Mouse (Mus musculus): Measurements from ENCODE around the gene Itgb6.

The Itgb6 gene

DNA sequence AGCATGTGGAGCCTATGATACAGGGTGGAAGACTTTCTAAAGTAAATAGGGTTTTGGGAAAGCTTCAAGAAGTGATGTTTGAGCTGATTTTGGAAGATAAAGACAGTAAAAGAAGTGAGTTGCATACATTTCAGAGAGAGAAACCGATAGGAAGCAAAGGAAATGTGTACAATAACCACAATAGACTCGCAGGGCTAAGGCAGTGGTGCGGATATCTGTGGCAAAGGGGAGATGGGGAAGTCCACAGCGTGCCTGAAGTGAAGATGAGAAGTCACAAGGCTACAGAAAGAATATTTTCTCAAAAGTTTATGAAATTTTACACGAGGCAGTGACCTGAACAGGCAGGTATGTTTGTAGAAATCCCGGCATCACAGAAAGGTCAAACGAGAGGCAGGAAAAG, 100.3 kb downstream of the Itgb6 start:
- no peak for DNase-seq (ENCODE audit: low read depth, low spot score)

DNA sequence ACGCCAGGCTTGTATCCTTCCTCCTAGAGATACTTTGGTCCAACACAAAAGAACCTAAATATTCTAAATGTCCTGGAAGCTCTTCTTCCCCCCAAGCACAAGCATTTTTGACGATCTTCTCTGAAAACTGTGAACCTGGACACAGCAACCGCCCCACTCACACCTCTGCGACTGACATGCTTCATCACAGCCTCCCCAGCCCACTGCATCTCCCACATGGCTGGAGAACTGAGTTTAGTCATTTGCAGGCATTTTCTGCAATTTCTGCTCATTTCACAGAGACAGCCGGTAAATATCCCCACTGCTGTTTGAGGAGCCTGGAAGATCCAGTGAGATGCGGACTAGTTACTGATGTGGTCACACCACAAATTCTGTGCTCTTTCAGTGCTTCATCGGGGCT, 107.7 kb downstream of the Itgb6 start:
- no peak for DNase-seq (ENCODE audit: low read depth, low spot score)

GRCm38 (mm10) chr2:60613857-60614228, 108.6 kb downstream of the Itgb6 start:
- DNase-seq (ENCODE audit: low read depth, low spot score), result no peak

DNA sequence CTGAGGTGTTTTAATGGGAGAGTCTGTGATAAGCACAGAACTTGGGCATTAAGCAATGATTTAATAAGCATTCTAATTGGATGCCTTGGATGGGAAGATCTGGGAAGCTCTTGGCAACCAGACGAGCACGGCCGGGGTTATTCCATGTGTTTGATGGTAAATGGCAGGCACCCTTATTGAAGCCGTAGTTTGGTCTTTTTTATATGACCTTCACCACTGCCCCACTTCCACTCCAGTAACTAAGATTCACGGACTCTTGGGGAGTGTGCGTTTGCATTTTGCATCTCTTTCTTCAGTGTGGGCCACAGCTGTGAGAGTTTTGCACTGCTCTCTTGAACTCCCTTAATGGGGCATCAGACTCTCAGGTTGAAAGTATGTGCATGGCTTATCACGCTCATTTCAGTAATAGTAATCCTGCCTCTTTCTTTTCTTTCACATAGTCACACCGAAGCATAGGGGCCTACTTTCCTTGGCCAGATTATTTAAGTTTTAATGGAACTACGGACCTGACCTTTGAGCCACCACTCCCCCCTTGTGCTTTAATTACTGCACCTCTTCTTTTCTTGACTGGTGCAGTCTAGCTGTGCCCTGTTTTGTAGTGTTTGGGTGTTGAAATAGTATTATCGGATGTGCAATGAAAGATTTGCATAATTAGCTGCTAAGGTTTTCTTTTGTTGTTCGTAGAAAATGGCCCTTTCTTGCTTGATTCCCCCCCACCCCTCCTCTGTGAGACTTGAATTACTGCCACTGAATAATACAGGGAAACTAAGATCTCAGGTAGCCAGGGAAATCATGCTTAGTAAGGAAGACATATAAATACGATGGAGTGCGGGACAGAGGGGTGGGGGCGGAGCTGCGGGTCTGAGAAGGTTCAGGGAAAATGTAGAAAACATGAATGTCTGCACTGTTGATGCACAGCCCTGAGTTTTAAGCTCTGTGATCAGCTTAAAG, 109.3 kb downstream of the Itgb6 start:
- DNase-seq (ENCODE audit: low read depth, low spot score), result no peak

DNA sequence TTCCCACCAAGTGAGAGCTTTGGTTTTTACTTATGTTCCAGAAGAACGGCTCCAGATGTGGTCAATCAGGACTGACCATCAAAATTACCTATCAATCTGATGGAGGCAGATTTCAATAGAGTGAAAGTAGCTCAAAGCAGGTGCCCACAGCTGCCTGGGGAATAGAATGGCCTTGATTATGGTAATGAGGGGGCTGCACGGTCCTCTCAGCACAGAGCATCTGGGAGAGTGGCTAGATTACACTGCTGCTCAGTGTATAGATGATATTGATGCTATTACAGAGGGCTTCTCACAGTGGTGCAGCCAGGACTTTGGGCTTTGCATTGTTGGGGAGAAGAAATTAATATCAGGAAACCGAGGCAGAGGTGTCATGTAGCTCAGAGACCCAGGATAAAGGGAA, 110.8 kb downstream of the Itgb6 start:
- no peak for DNase-seq (ENCODE audit: low read depth, low spot score)

GRCm38 (mm10) chr2:60609436-60610199, 112.8 kb downstream of the Itgb6 start:
- no peak for DNase-seq (ENCODE audit: low read depth, low spot score)

DNA sequence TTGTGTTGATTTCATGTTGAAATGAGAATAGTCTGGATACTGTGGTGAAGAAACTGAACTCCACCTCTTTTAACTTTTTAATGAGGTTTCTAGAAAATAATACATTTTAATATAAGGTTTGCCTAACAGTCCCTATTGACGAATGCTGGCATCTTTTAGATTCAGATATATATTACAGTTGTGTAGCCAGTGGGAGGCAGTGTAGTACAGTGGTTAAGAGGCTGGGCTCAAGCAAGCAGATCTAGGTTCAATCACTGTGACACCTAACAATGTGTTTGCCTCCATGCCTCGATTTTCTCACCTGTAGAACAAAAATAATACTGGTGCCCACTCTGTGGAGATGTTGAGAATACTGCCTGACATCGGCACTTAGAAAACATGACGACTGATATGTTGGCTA, 114.5 kb downstream of the Itgb6 start:
- DNase-seq (ENCODE audit: low read depth, low spot score), result no peak

- no peak for DNase-seq (ENCODE audit: low read depth, low spot score)
These were observed 121.1 kb downstream of the Itgb6 start for GRCm38 (mm10) chr2:60601326-60601725.

DNA sequence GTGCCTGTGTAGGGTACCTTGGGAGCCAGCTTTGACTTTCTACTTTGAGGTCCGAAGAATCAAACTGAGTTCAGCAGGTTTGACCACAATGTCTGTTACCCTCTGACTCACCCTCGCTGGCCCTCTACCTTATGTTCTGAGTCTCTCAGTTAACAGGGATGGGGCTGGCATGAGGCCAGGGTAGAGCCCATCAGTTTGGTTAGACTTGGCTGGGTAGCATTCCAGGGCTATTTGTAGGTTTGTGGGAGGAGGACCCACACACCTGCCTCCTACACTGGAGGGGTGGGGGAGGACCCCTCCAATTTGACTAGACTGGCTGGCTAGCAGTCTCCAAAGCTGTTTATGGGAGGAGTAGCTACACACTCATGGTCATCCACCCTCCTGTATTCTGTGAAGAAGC, 121.6 kb downstream of the Itgb6 start:
- no peak for DNase-seq (ENCODE audit: low read depth, low spot score)

DNA sequence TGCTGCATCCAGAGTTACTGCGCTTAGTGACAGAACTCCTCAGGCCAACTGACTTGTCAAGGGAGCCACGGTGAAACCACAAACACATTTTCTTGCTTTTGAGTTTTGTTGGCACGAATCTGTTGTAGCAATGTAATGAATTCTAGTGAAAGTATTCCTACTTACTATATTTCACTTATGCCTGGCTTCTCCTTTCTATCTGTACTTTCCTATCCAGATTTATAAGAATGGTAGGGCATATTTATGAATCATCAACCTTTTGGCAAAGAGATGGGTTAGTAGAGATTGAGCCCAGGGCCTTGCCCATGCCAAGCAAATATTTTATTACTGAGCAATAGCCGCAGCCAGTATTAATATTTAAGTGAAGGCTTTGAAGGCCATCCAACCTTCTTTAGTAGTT, 139.0 kb downstream of the Itgb6 start:
- DNase-seq (ENCODE audit: low read depth, low spot score), result no peak

- DNase-seq (ENCODE audit: low read depth, low spot score), result no peak
These were observed 167.9 kb downstream of the Itgb6 start for GRCm38 (mm10) chr2:60554561-60554960.

DNA sequence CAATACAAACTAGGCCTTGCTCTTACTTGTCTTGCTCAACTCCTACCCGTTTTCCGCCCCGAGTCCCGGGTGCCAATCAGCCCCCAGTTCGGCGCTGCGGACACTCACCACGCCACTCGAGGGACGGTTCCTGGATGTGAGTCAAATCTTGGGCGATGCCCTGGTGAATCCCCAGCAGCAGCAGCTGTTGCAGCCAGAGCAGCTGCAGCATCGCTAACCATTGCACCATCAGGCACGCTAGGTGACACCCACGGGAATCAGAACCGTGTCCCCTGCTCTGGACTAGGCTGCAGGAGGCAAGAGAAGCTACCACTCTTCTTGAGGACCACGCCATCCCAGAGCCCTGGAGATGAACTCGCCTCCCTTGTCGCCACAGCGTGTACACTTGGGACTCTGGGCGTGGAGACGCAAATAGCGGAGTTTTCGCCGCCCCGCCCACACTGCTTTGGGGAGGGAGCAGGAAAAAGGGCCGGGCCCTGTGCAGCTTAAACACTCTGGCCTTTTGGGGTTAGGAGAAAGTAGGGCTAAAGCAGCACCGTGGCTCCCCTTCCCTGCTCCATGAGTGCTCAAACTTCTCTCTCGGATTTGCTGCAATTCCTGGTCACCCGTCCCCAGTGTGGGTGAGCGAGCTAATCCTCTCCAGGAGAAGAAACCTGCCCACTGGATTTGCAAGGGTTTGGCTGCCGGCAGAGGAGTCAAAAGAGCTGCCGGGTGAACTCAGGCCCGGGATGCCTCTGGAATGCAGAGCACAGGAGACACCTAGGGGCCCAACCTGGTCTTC, 169.4 kb downstream of the Itgb6 start, which contains the start of gene Pla2r1:
Gene Pla2r1, minus strand, starts transcription at position 407 of the 781 bp plus-strand sequence.
- peak; percentile 41 for DNase-seq (ENCODE audit: low read depth, low spot score)

DNA sequence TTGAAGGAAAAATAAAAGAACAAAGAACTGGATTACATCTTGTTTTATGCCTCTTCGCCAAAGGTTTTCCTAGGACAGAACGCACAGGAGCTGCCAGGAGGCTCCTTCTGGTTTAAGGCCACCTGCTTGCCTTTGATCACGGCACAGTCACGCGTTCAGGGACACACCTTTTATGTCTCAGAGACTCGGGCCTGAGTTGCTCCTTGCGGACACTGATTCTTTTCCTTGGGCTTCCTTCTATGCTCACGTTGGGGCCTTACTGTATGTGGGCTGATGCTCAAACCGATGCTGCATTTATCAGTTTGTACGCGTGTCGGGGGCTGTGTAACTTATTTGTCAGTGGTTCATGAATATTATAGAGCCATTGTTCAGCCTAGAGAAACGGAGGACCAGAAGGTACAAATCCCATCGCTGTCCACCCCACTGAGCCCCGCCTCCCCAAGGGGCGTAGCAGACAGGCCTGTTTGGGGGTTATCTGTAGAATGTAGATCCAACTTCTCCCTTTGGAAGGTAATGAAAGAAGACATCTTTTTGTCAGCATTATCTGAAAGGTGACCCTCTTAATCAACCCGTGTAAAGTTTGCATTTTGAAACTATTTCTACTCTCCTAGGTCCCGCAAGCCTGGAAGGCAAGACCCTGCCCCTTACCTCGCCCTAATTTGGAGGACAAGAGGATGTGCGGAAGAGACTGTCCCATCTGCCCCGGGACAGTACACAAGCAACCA, 170.1 kb downstream of the Itgb6 start:
- DNase-seq (ENCODE audit: low read depth, low spot score), result no peak

GRCm38 (mm10) chr2:60551673-60552072, 170.8 kb downstream of the Itgb6 start:
- peak; percentile 57 for DNase-seq (ENCODE audit: low read depth, low spot score)

DNA sequence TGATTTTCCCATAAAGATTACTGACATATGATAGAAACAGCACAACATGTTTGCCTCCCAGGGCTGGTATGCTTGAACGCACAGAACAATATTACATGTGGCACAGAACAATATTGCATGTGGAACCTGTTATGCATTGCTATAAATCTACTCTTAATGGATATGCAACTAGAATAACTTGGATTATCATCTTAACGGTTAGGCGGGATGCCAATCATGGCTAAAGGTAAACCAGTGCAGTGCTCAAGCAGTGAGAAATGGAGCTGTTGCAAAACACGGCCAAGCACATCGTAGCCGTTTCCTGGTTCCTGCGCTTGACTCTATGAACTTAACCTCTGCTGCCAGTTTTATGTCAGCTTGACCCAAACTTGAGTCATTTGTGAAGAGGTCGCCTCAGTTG, 171.9 kb downstream of the Itgb6 start:
- DNase-seq (ENCODE audit: low read depth, low spot score), result no peak

GRCm38 (mm10) chr2:60549851-60550250, 172.6 kb downstream of the Itgb6 start:
- no peak for DNase-seq (ENCODE audit: low read depth, low spot score)

Measured in retina, postnatal 7 days (tissue).